Mouse (Mus musculus) thymus, adult 2 months (tissue): Measurements from ENCODE around the gene Lman1l. TPM values are rescaled to one million over a fixed set of nuclear protein-coding genes. Genes with fewer than 3 reads are reported as not detected.
A peak's percentile ranks its signal among the peaks of the same experiment; 100 is the strongest.

Source experiments
- DNase-seq: peaks from one replicate; pipeline ENCODE4 v3.0.0; 2021
- H3K27ac ChIP-seq: fragments of 200-500 bp; 2 replicates; pipeline ENCODE4 v1.5.1; 2012; ENCODE audit warnings: low read length, control low read depth; ENCODE audit not compliant: control insufficient read depth, insufficient read depth
- H3K27me3 ChIP-seq: fragments of 200-500 bp; 2 replicates; pipeline ENCODE4 v1.6.1; 2012; ENCODE audit warnings: mild to moderate bottlenecking, low read length, moderate library complexity, mixed read lengths; ENCODE audit not compliant: control insufficient read depth, insufficient read depth
- H3K36me3 ChIP-seq: fragments of 200-500 bp; 2 replicates; pipeline ENCODE4 v1.6.1; 2012; ENCODE audit warnings: mild to moderate bottlenecking, low read length, moderate library complexity; ENCODE audit not compliant: control insufficient read depth, insufficient read depth
- H3K4me1 ChIP-seq: fragments of 200-500 bp; replicated peaks from 2 replicates; pipeline ENCODE4 v1.6.1; 2012; ENCODE audit warnings: low read length; ENCODE audit not compliant: control insufficient read depth, insufficient read depth
- H3K4me3 ChIP-seq: fragments of 200-500 bp; 2 replicates; pipeline ENCODE4 v1.5.1; 2012; ENCODE audit warnings: mild to moderate bottlenecking, low read length, control low read depth, moderate library complexity; ENCODE audit not compliant: control insufficient read depth, insufficient read depth
- CTCF ChIP-seq: fragments of 200-500 bp; IDR thresholded peaks from 2 replicates; pipeline ENCODE4 v1.5.1; 2012; ENCODE audit warnings: mild to moderate bottlenecking, control low read depth, low read length, moderate library complexity, borderline replicate concordance; ENCODE audit not compliant: control insufficient read depth, poor library complexity, insufficient read depth; ENCODE audit errors: extremely low read depth
- POLR2A ChIP-seq: fragments of 200-500 bp; IDR thresholded peaks from 2 replicates; pipeline ENCODE4 v1.6.1; 2012; ENCODE audit warnings: mild to moderate bottlenecking, low read length, control low read depth, moderate library complexity; ENCODE audit not compliant: control insufficient read depth, poor library complexity, insufficient read depth; ENCODE audit errors: extremely low read depth
- WGBS: fragments of 180-500 bp; shearing (Covaris S2); methylation state at CpG from one replicate; pipeline ENCODE4 v1.1.7; 2018; 5-methylcytosine and 5-hydroxymethylcytosine counted together
- polyA plus RNA-seq: library from polyadenylated mRNA; depleted of rRNA; stranded (reverse); fragments of >200 nt; gene quantifications from 2 replicates; pipeline ENCODE4 v1.2.3, GENCODE M21; 2012

Lman1l gene
- polyA plus RNA-seq, 1 experiment = 0.20 TPM

GRCm38 (mm10) chr9:57638651-57639459 lies 18.3 kb upstream of the Lman1l start:
- Histone ChIP-seq H3K4me3 (no peak overlapping the region), H3K27ac (peak overlapping the region; percentile 90), H3K27me3 (no peaks in the 10 kb centered on the region), H3K36me3 (no peaks in the 10 kb centered on the region; the same call in 1 of the 2 replicates), H3K4me1 (peaks cover 80% of the 10 kb centered on the region)
- DNase-seq = peak; percentile 46
- WGBS = 2% methylated on average over 8 of the region's 8 CpGs
- no peak for TF ChIP-seq POLR2A
- no peak for TF ChIP-seq CTCF

GRCm38 (mm10) chr9:57637741-57638322 lies 17.3 kb upstream of the Lman1l start:
- Histone ChIP-seq H3K4me1 (peaks cover 81% of the 10 kb centered on the region), H3K27ac (peak overlapping the region; percentile 90), H3K4me3 (0 out of 2 replicates have a peak overlapping the region, but pooled peaks have one; percentile 6), H3K36me3 (no peaks in the 10 kb centered on the region; the same call in 1 of the 2 replicates), H3K27me3 (no peaks in the 10 kb centered on the region)
- DNase-seq = peak; percentile 47
- TF ChIP-seq POLR2A = no peak
- no peak for TF ChIP-seq CTCF
- WGBS = 3% methylated on average over 6 of the region's 6 CpGs

- Histone ChIP-seq H3K4me1 (peaks cover 75% of the 10 kb centered on the region), H3K27ac (peak overlapping the region; percentile 90; the same call in 1 of the 2 replicates), H3K4me3 (no peak overlapping the region), H3K27me3 (no peaks in the 10 kb centered on the region), H3K36me3 (no peaks in the 10 kb centered on the region; the same call in 1 of the 2 replicates)
- no peak for DNase-seq
- no peak for TF ChIP-seq CTCF
- no peak for TF ChIP-seq POLR2A
- WGBS = 39% methylated on average over 3 of the region's 3 CpGs
Observed at GRCm38 (mm10) chr9:57637272-57637671, 16.7 kb upstream of the Lman1l start.

GRCm38 (mm10) chr9:57633481-57634024 lies 13.0 kb upstream of the Lman1l start:
- H3K27ac ChIP-seq = peak overlapping the region; percentile 20; the same call in 1 of the 2 replicates

GRCm38 (mm10) chr9:57629118-57629874 lies 8.7 kb upstream of the Lman1l start:
- Histone ChIP-seq H3K4me1 (peaks cover 26% of the 10 kb centered on the region), H3K36me3 (peaks cover 64% of the 10 kb centered on the region), H3K27ac (no peak overlapping the region; the same call in 1 of the 2 replicates), H3K4me3 (no peak overlapping the region), H3K27me3 (no peaks in the 10 kb centered on the region)
- DNase-seq = peak; percentile 75
- peak; percentile 99 for TF ChIP-seq CTCF
- no peak for TF ChIP-seq POLR2A
- WGBS = 32% methylated on average over 14 of the region's 14 CpGs

More at GRCm38 (mm10) chr9:57633481-57634024, 13.0 kb upstream of the Lman1l start:
- WGBS = 35% methylated on average over 4 of the region's 4 CpGs
- no peaks in the 10 kb centered on the region for H3K27me3 ChIP-seq
- H3K36me3 ChIP-seq = peaks cover 24% of the 10 kb centered on the region
- TF ChIP-seq POLR2A (no peak), CTCF (no peak)
- H3K4me3 ChIP-seq = no peak overlapping the region
- peak; percentile 51 for DNase-seq
- H3K4me1 ChIP-seq = peaks cover 50% of the 10 kb centered on the region

- Histone ChIP-seq H3K36me3 (peaks cover 64% of the 10 kb centered on the region), H3K4me3 (no peak overlapping the region), H3K27me3 (no peaks in the 10 kb centered on the region), H3K4me1 (peaks cover 21% of the 10 kb centered on the region), H3K27ac (peak overlapping the region; percentile 7; the same call in 1 of the 2 replicates)
- whole genome bisulfite sequencing = 78% methylated on average over 12 of the region's 12 CpGs
- TF ChIP-seq CTCF (no peak), POLR2A (no peak)
- DNase-seq = no peak
Observed at GRCm38 (mm10) chr9:57628717-57629116, 8.1 kb upstream of the Lman1l start.
